Mouse (Mus musculus) brain, embryonic 14.5 days (tissue): Measurements from ENCODE around the gene Bbs9.

Source experiments
- CTCF ChIP-seq: fragments of 200-500 bp; IDR thresholded peaks from 2 replicates; pipeline ENCODE4 v1.5.1; 2012; ENCODE audit warnings: inconsistent platforms, mild to moderate bottlenecking, moderate library complexity, borderline replicate concordance; ENCODE audit not compliant: insufficient read depth, insufficient read length; ENCODE audit errors: extremely low read depth
- POLR2A ChIP-seq: fragments of 200-500 bp; IDR thresholded peaks from 2 replicates; pipeline ENCODE4 v1.6.1; 2012; ENCODE audit warnings: mild to moderate bottlenecking, inconsistent platforms, borderline replicate concordance; ENCODE audit not compliant: poor library complexity, insufficient read depth, insufficient read length, severe bottlenecking; ENCODE audit errors: extremely low read depth

- no peak for TF ChIP-seq POLR2A
- no peak for TF ChIP-seq CTCF
Observed at GRCm38 (mm10) chr9:22696809-22697374, 221.4 kb downstream of the Bbs9 start.
